Mouse (Mus musculus) G1E (cell line): ENCODE measurements around the gene Arrb1. TPM values are rescaled to one million over a fixed set of nuclear protein-coding genes. Genes with fewer than 3 reads are reported as not detected.

Experiments used
- ATAC-seq: 2 replicates; pipeline ENCODE4 v1.8.0; 2016; ENCODE audit warnings: mild to moderate bottlenecking; ENCODE audit not compliant: insufficient number of reproducible peaks, poor library complexity, low FRiP score, severe bottlenecking; ENCODE audit errors: extremely low read depth
- DNase-seq: peaks from one replicate; pipeline ENCODE4 v3.0.0; 2012; ENCODE audit warnings: low spot score
- H3K27me3 ChIP-seq: 2 replicates; pipeline ENCODE4 v1.6.1; 2012; ENCODE audit warnings: mild to moderate bottlenecking, low read length, inconsistent platforms; ENCODE audit not compliant: insufficient read depth
- H3K36me3 ChIP-seq: replicated peaks from 2 replicates; pipeline ENCODE3; 2012; ENCODE audit warnings: mild to moderate bottlenecking, inconsistent platforms
- H3K4me1 ChIP-seq: 2 replicates; pipeline ENCODE4 v1.6.1; 2012; ENCODE audit warnings: low read depth, low read length, inconsistent platforms, mixed read lengths; ENCODE audit not compliant: insufficient read depth
- H3K4me3 ChIP-seq: 2 replicates; pipeline ENCODE4 v1.5.1; 2012; ENCODE audit warnings: low read depth, mild to moderate bottlenecking, inconsistent platforms, low read length, moderate library complexity, mixed read lengths
- H3K9me3 ChIP-seq: replicated peaks from 2 replicates; pipeline ENCODE4 v1.6.1; 2012; ENCODE audit warnings: inconsistent platforms
- CTCF ChIP-seq: IDR thresholded peaks from 2 replicates; pipeline ENCODE4 v1.5.1; 2012; ENCODE audit warnings: low read depth, low read length, inconsistent platforms, mixed read lengths
- GATA1 ChIP-seq: IDR thresholded peaks from 2 replicates; pipeline ENCODE4 v1.6.1; 2012; ENCODE audit warnings: borderline replicate concordance, low read length, inconsistent platforms, mixed read lengths
- GATA2 ChIP-seq: IDR thresholded peaks from 2 replicates; pipeline ENCODE4 v1.6.1; 2012; ENCODE audit warnings: low read depth, low read length, inconsistent platforms, borderline replicate concordance
- POLR2AphosphoS5 ChIP-seq: IDR thresholded peaks from 2 replicates; pipeline ENCODE4 v1.6.1; 2012; ENCODE audit warnings: low read depth, low read length, inconsistent platforms; ENCODE audit not compliant: insufficient replicate concordance
- TAL1 ChIP-seq: conservative IDR thresholded peaks from 2 replicates; pipeline ENCODE4 v1.6.1; 2012; ENCODE audit warnings: low read depth, low read length, inconsistent platforms, mixed read lengths
- polyA plus RNA-seq: library from polyadenylated mRNA; stranded (reverse); fragments of >175 nt; gene quantifications from 2 replicates; pipeline ENCODE4 v1.2.3, GENCODE M21; 2012
- total RNA-seq, 2 experiments: library from RNA; stranded (forward) in 1 of 2; stranded (reverse) in 1 of 2; fragments of 200-1000 nt in 1 of 2; fragments of >200 nt in 1 of 2; fragmentation: Nextera tagmentation in 1 of 2; gene quantifications; 2 replicates each; pipeline ENCODE4 v1.2.3; 2014 to 2017

Gene Arrb1
- total and polyA plus RNA-seq, 3 experiments = 60.6 to 108 (median 84.8) TPM

- ATAC-seq = no peak
- no peak for TF ChIP-seq GATA1
- no peak for TF ChIP-seq TAL1
- TF ChIP-seq POLR2AphosphoS5 = no peak
- TF ChIP-seq GATA2 = no peak
- TF ChIP-seq CTCF = no peak
- Histone ChIP-seq H3K4me1 (peaks cover 22% of the 10 kb centered on the region), H3K27me3 (no peaks in the 10 kb centered on the region), H3K4me3 (no peak overlapping the region), H3K9me3 (no peaks in the 10 kb centered on the region; the same call in 1 of the 2 replicates), H3K36me3 (peaks cover 90% of the 10 kb centered on the region)
- no peak for DNase-seq
These were observed 16.4 kb downstream of the Arrb1 start for GRCm38 (mm10) chr7:99551623-99552022.

GRCm38 (mm10) chr7:99553222-99553884, 18.1 kb downstream of the Arrb1 start:
- Histone ChIP-seq H3K27me3 (no peaks in the 10 kb centered on the region), H3K4me3 (no peak overlapping the region), H3K36me3 (peaks cover 94% of the 10 kb centered on the region), H3K4me1 (peaks cover 20% of the 10 kb centered on the region), H3K9me3 (no peaks in the 10 kb centered on the region; the same call in 1 of the 2 replicates)
- no peak for DNase-seq
- no peak for TF ChIP-seq POLR2AphosphoS5
- TF ChIP-seq CTCF = no peak
- TF ChIP-seq GATA1 = no peak
- no peak for TF ChIP-seq TAL1
- TF ChIP-seq GATA2 = no peak
- ATAC-seq = no peak

- ATAC-seq (no peak), DNase-seq (no peak)
- Histone ChIP-seq H3K36me3 (peaks cover 90% of the 10 kb centered on the region), H3K27me3 (no peaks in the 10 kb centered on the region), H3K4me1 (peaks cover 20% of the 10 kb centered on the region), H3K9me3 (no peaks in the 10 kb centered on the region; the same call in 1 of the 2 replicates), H3K4me3 (no peak overlapping the region)
- TF ChIP-seq GATA2 = no peak
- no peak for TF ChIP-seq TAL1
These were observed 18.6 kb downstream of the Arrb1 start for GRCm38 (mm10) chr7:99553885-99554269.

GRCm38 (mm10) chr7:99555862-99556261, 20.6 kb downstream of the Arrb1 start:
- H3K4me3 ChIP-seq = no peak overlapping the region
- no peaks in the 10 kb centered on the region for H3K27me3 ChIP-seq
- no peak for ATAC-seq
- H3K36me3 ChIP-seq = peaks cover 89% of the 10 kb centered on the region
- TF ChIP-seq POLR2AphosphoS5 (no peak), GATA1 (no peak), GATA2 (no peak), TAL1 (no peak), CTCF (peak; percentile 10; the same call in 1 of the 2 replicates)
- H3K4me1 ChIP-seq = peaks cover 12% of the 10 kb centered on the region
- no peak for DNase-seq
- H3K9me3 ChIP-seq = no peaks in the 10 kb centered on the region; the same call in 1 of the 2 replicates

- ATAC-seq = no peak
- DNase-seq = no peak
- no peaks in the 10 kb centered on the region for H3K27me3 ChIP-seq
- H3K4me3 ChIP-seq = no peak overlapping the region
- TF ChIP-seq GATA1 (no peak), POLR2AphosphoS5 (no peak), CTCF (no peak), TAL1 (no peak), GATA2 (no peak)
- H3K4me1 ChIP-seq = peaks cover 13% of the 10 kb centered on the region
- no peaks in the 10 kb centered on the region for H3K9me3 ChIP-seq
- H3K36me3 ChIP-seq = peaks cover 90% of the 10 kb centered on the region
These were observed 23.8 kb downstream of the Arrb1 start for GRCm38 (mm10) chr7:99559091-99559490.

GRCm38 (mm10) chr7:99562478-99562877, 27.2 kb downstream of the Arrb1 start:
- H3K36me3 ChIP-seq = peaks cover 95% of the 10 kb centered on the region
- TF ChIP-seq GATA1 = no peak
- TF ChIP-seq CTCF = no peak
- no peak for TF ChIP-seq POLR2AphosphoS5
- no peak for TF ChIP-seq TAL1
- no peak for TF ChIP-seq GATA2
- H3K4me1 ChIP-seq = peaks cover 10% of the 10 kb centered on the region; the same call in 1 of the 2 replicates
- ATAC-seq (no peak), DNase-seq (no peak)
- H3K9me3 ChIP-seq = no peaks in the 10 kb centered on the region
- H3K27me3 ChIP-seq = no peaks in the 10 kb centered on the region
- no peak overlapping the region for H3K4me3 ChIP-seq

- H3K4me3 ChIP-seq = no peak overlapping the region
- peaks cover 92% of the 10 kb centered on the region for H3K36me3 ChIP-seq
These were observed 28.0 kb downstream of the Arrb1 start for GRCm38 (mm10) chr7:99563224-99563623.

More at GRCm38 (mm10) chr7:99563224-99563623, 28.0 kb downstream of the Arrb1 start:
- no peaks in the 10 kb centered on the region for H3K27me3 ChIP-seq
- ATAC-seq = no peak
- H3K9me3 ChIP-seq = no peaks in the 10 kb centered on the region
- no peak for DNase-seq
- no peak for TF ChIP-seq POLR2AphosphoS5
- no peak for TF ChIP-seq TAL1
- no peak for TF ChIP-seq CTCF
- no peak for TF ChIP-seq GATA2
- TF ChIP-seq GATA1 = no peak
- H3K4me1 ChIP-seq = peaks cover 10% of the 10 kb centered on the region; the same call in 1 of the 2 replicates
